ENCODE assay signal across 17 mouse cellular contexts in genomic region chr1:91107548-91107947, GRCm38 (mm10). TPM values are rescaled to one million over a fixed set of nuclear protein-coding genes. Genes with fewer than 3 reads are reported as not detected.
DNase-seq lines count a peak whose midpoint lies in the region; ATAC-seq and TF ChIP-seq lines count a peak whose summit lies in the region.
"Had no signal": no experiment of that assay in that cellular context is flagged by ENCODE, and none has a peak within 500 bp of the region (broad histone marks: within the 10 kb centered on the region; RNA-seq: fewer than 3 reads in every experiment).

No protein-coding gene starts in this region.

- TF ChIP-seq CTCF in heart, adult 2 months (IDR thresholded peaks at IDR 0.05): peak; percentile 53
- TF ChIP-seq CTCF in kidney, postnatal 0 days (IDR thresholded peaks at IDR 0.05; ENCODE audit: low read depth): peak; percentile 52

- TF ChIP-seq EP300 in heart, adult 2 months (IDR thresholded peaks at IDR 0.05; ENCODE audit: insufficient read depth, low read depth, low read length): no peak

- H3K79me2 ChIP-seq in heart, adult 2 months (replicated peaks; ENCODE audit: control insufficient read depth, insufficient read depth, low read length): no peaks in the 10 kb centered on the region

- H3K36me3 ChIP-seq in heart, adult 2 months (ENCODE audit: control insufficient read depth, insufficient read depth, low read length): peaks cover 5% of the 10 kb centered on the region; the same call in 1 of the 2 replicates
- H3K36me3 ChIP-seq in kidney, postnatal 0 days (ENCODE audit: insufficient read depth, low read length): peaks cover 23% of the 10 kb centered on the region; the same call in 1 of the 2 replicates
- peaks cover 30% of the 10 kb centered on the region for H3K36me3 ChIP-seq in kidney, embryonic 16.5 days (ENCODE audit: insufficient read depth, low read length)
- H3K36me3 ChIP-seq: forebrain, embryonic 15.5 days had no signal

- no peak overlapping the region for H3K9ac ChIP-seq in heart, adult 2 months (ENCODE audit: low read depth, low read length)
- H3K9ac ChIP-seq in kidney, postnatal 0 days (ENCODE audit: low read depth, low read length): no peak overlapping the region
- no peak overlapping the region for H3K9ac ChIP-seq in kidney, embryonic 16.5 days (replicated peaks; ENCODE audit: low read length)
- H3K9ac ChIP-seq: embryonic facial prominence, embryonic 15.5 days; forebrain, embryonic 15.5 days; hindbrain, embryonic 14.5 days had no signal

- no peak overlapping the region for H3K4me2 ChIP-seq in kidney, postnatal 0 days (ENCODE audit: low read length)
- no peak overlapping the region for H3K4me2 ChIP-seq in kidney, embryonic 16.5 days (replicated peaks; ENCODE audit: low read depth, low read length)
- H3K4me2 ChIP-seq: embryonic facial prominence, embryonic 15.5 days; forebrain, embryonic 15.5 days; hindbrain, embryonic 14.5 days; midbrain, embryonic 11.5 days had no signal

- no peak for TF ChIP-seq POLR2A in heart, adult 2 months (IDR thresholded peaks at IDR 0.05; ENCODE audit: insufficient read depth, low read depth, low read length)

- DNase-seq in heart, adult 2 months: no peak
- DNase-seq in heart, postnatal 36 days: no peak
- DNase-seq in kidney, postnatal 0 days (ENCODE audit: low spot score): no peak
- peak; percentile 21 for DNase-seq in 416B (ENCODE audit: low read depth)
- no peak for DNase-seq in thymus, postnatal 25 days
- no peak for DNase-seq in cerebellum, adult 9-10 months
- DNase-seq: B cell, adult 2 months; cerebellum, postnatal 36 days; gastrocnemius, postnatal 10 days; left cerebral cortex, postnatal 4 days had no signal

- intact Hi-C loops in heart, adult 2 months (cut with DNase I): no loop called here
- intact Hi-C loops in heart, postnatal 36 days (cut with DNase I): loop anchor here (10.0 kb wide), 1 partner anchor 473 kb away; no protein-coding TSS in a partner anchor

- H3K9me3 ChIP-seq in kidney, postnatal 0 days (replicated peaks; ENCODE audit: low read length): no peaks in the 10 kb centered on the region
- H3K9me3 ChIP-seq in kidney, embryonic 16.5 days (ENCODE audit: low read length): no peaks in the 10 kb centered on the region
- H3K9me3 ChIP-seq: embryonic facial prominence, embryonic 15.5 days; forebrain, embryonic 15.5 days had no signal

- no peak overlapping the region for H3K27ac ChIP-seq in heart, adult 2 months
- no peak overlapping the region for H3K27ac ChIP-seq in kidney, postnatal 0 days
- no peak overlapping the region for H3K27ac ChIP-seq in kidney, embryonic 16.5 days (ENCODE audit: low read length)
- H3K27ac ChIP-seq: embryonic facial prominence, embryonic 15.5 days; forebrain, embryonic 15.5 days; hindbrain, embryonic 14.5 days had no signal

- 64% methylated on average over 5 of the region's 5 CpGs for WGBS in heart, adult 2 months
- WGBS in kidney, postnatal 0 days: 74% methylated on average over 5 of the region's 5 CpGs
- 78% methylated on average over 5 of the region's 5 CpGs for WGBS in kidney, embryonic 16.5 days

- no peaks in the 10 kb centered on the region for H3K27me3 ChIP-seq in heart, adult 2 months (ENCODE audit: control insufficient read depth, insufficient read depth, low read length)
- no peaks in the 10 kb centered on the region for H3K27me3 ChIP-seq in kidney, postnatal 0 days (ENCODE audit: insufficient read depth, low read length)
- no peaks in the 10 kb centered on the region for H3K27me3 ChIP-seq in kidney, embryonic 16.5 days (ENCODE audit: insufficient read depth, low read length)
- H3K27me3 ChIP-seq: embryonic facial prominence, embryonic 15.5 days; forebrain, embryonic 15.5 days had no signal

- H3K4me3 ChIP-seq in heart, adult 2 months: no peak overlapping the region
- H3K4me3 ChIP-seq in kidney, postnatal 0 days (replicated peaks; ENCODE audit: low read depth, low read length): no peak overlapping the region
- no peak overlapping the region for H3K4me3 ChIP-seq in kidney, embryonic 16.5 days (ENCODE audit: low read length)
- H3K4me3 ChIP-seq: embryonic facial prominence, embryonic 15.5 days; forebrain, embryonic 15.5 days had no signal

- ATAC-seq in kidney, postnatal 0 days (replicated peaks; ENCODE audit: low FRiP score, low read depth): no peak
- no peak for ATAC-seq in kidney, embryonic 16.5 days (ENCODE audit: low FRiP score, low TSS enrichment)
- ATAC-seq in common myeloid progenitor, adult 5-6 weeks (replicated peaks; ENCODE audit: low read depth, poor library complexity, severe bottlenecking): 0 out of 2 replicates have a peak, but pooled peaks have one; percentile 32
- ATAC-seq: forebrain, embryonic 15.5 days had no signal

- H3K4me1 ChIP-seq in heart, adult 2 months (ENCODE audit: control insufficient read depth, insufficient read depth, low read length): peaks cover 3% of the 10 kb centered on the region
- no peaks in the 10 kb centered on the region for H3K4me1 ChIP-seq in kidney, postnatal 0 days (replicated peaks; ENCODE audit: insufficient read depth, low read length)
- no peaks in the 10 kb centered on the region for H3K4me1 ChIP-seq in kidney, embryonic 16.5 days (ENCODE audit: insufficient read depth, low read length)
- H3K4me1 ChIP-seq: embryonic facial prominence, embryonic 15.5 days; forebrain, embryonic 15.5 days had no signal

RNA-seq across cellular contexts. Expression of gene Rbm44, which starts 37.3 kb away (rescaled TPM):
- total RNA-seq in heart, adult 2 months (2021): not detected
- polyA plus RNA-seq in heart, adult 2 months (2012; rRNA removed): not detected in 2 replicates
- not detected for total RNA-seq in heart, postnatal 36 days (2021)
- polyA plus RNA-seq in kidney, postnatal 0 days (2015; fragmentation: Nextera tagmentation; extraction: Ambion mirVana): 0.20 and 0.28 TPM in 2 replicates
- polyA plus RNA-seq in kidney, embryonic 16.5 days (2015; fragmentation: Nextera tagmentation; extraction: Ambion mirVana): 0.50 and 1.5 TPM in 2 replicates
- total RNA-seq in common myeloid progenitor, adult 5-6 weeks (2017): 7.7 and 10.4 TPM in 2 replicates
- total RNA-seq: layer of hippocampus, postnatal 10 days had no signal
